Mouse (Mus musculus): ENCODE data around the gene Itgax. TPM values are rescaled to one million over a fixed set of nuclear protein-coding genes. Genes with fewer than 3 reads are reported as not detected.
A peak's percentile ranks its signal among the peaks of the same experiment; 100 is the strongest.
"Not testable (repeated sequence)": the region's sequence is repeated elsewhere in the genome, so short reads cannot be mapped to it uniquely, and the experiment has no call there.

Itgax gene
- polyA plus RNA-seq, 1 experiment from 2014 or later, result 0.11 TPM

GRCm38 (mm10) chr7:128139611-128140010 lies 10.3 kb downstream of the Itgax start:
- no peaks in the 10 kb centered on the region for H3K27me3 ChIP-seq (ENCODE audit: control insufficient read depth, insufficient read depth, low read length)
- 89% methylated on average over 6 of the region's 6 CpGs for WGBS (ENCODE audit: insufficient replicate concordance)
- ATAC-seq (replicated peaks; ENCODE audit: insufficient number of reproducible peaks, low FRiP score, low TSS enrichment), result no peak

GRCm38 (mm10) chr7:128150970-128151369 lies 21.6 kb downstream of the Itgax start:
- no peaks in the 10 kb centered on the region for H3K27me3 ChIP-seq (ENCODE audit: control insufficient read depth, insufficient read depth, low read length)
- no peak overlapping the region for H3K27ac ChIP-seq (ENCODE audit: low read depth, low read length)
- WGBS (ENCODE audit: insufficient replicate concordance), result 85% methylated on average over 8 of the region's 8 CpGs
- no peak overlapping the region for H3K9ac ChIP-seq (ENCODE audit: low read depth, low read length)
- H3K4me1 ChIP-seq (ENCODE audit: control insufficient read depth, insufficient read depth, low read length), result no peaks in the 10 kb centered on the region
- ATAC-seq (replicated peaks; ENCODE audit: insufficient number of reproducible peaks, low FRiP score, low TSS enrichment), result no peak
- H3K36me3 ChIP-seq (ENCODE audit: control insufficient read depth, insufficient read depth, low read length), result no peaks in the 10 kb centered on the region
- no peak overlapping the region for H3K4me2 ChIP-seq
- no peaks in the 10 kb centered on the region for H3K9me3 ChIP-seq (replicated peaks; ENCODE audit: control insufficient read depth, low read length)
- H3K4me3 ChIP-seq (ENCODE audit: low read depth, low read length), result no peak overlapping the region

More at GRCm38 (mm10) chr7:128139611-128140010, 10.3 kb downstream of the Itgax start:
- no peaks in the 10 kb centered on the region for H3K4me1 ChIP-seq (ENCODE audit: control insufficient read depth, insufficient read depth, low read length)
- no peaks in the 10 kb centered on the region for H3K36me3 ChIP-seq (ENCODE audit: control insufficient read depth, insufficient read depth, low read length)
- H3K4me3 ChIP-seq (ENCODE audit: low read depth, low read length), result no peak overlapping the region
- no peaks in the 10 kb centered on the region for H3K9me3 ChIP-seq (replicated peaks; ENCODE audit: control insufficient read depth, low read length)
- H3K4me2 ChIP-seq, result no peak overlapping the region
- no peak overlapping the region for H3K27ac ChIP-seq (ENCODE audit: low read depth, low read length)
- H3K9ac ChIP-seq (ENCODE audit: low read depth, low read length), result no peak overlapping the region

- Histone ChIP-seq H3K27me3 (ENCODE audit: control insufficient read depth, insufficient read depth, low read length) (no peaks in the 10 kb centered on the region), H3K9ac (ENCODE audit: low read depth, low read length) (no peak within 1 kb of the TSS)
- ATAC-seq (replicated peaks; ENCODE audit: insufficient number of reproducible peaks, low FRiP score, low TSS enrichment), result no peak
Observed at GRCm38 (mm10) chr7:128154076-128154475, 24.7 kb downstream of the Itgax start, which contains the start of gene Itgad. Itgad (plus strand) TSS chr7:128154376.

DNA sequence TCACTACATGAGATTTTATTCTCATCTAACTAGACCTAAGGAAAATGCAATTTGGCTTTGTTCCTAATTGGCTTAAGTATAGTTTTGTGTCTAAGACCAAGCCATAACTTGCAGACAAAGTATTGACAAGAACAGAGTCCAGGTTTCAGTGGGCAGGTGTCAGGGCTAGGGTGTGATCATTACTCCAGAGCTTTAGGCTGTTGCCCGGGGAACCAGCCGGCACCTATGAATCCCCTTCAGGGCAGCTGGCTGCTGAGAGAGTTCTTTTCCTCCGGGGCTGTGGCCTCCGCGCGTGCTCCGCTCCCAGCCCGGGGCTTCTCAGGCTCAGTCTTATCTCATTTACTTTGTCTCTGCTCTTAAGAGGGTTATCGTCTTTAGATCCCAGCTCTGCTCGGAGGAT lies 25.6 kb downstream of the Itgax start:
- no peak for ATAC-seq (replicated peaks; ENCODE audit: insufficient number of reproducible peaks, low FRiP score, low TSS enrichment)
- Histone ChIP-seq H3K27me3 (ENCODE audit: control insufficient read depth, insufficient read depth, low read length) (no peaks in the 10 kb centered on the region), H3K4me1 (ENCODE audit: control insufficient read depth, insufficient read depth, low read length) (no peaks in the 10 kb centered on the region), H3K36me3 (ENCODE audit: control insufficient read depth, insufficient read depth, low read length) (no peaks in the 10 kb centered on the region), H3K4me3 (ENCODE audit: low read depth, low read length) (no peak overlapping the region), H3K27ac (ENCODE audit: low read depth, low read length) (no peak overlapping the region), H3K9me3 (replicated peaks; ENCODE audit: control insufficient read depth, low read length) (no peaks in the 10 kb centered on the region), H3K9ac (ENCODE audit: low read depth, low read length) (no peak overlapping the region), H3K4me2 (peak overlapping the region; percentile 50)
- 24% methylated on average over 10 of the region's 10 CpGs for WGBS (ENCODE audit: insufficient replicate concordance)

More at GRCm38 (mm10) chr7:128154076-128154475, 24.7 kb downstream of the Itgax start, which contains the start of gene Itgad:
- 85% methylated on average over 21 of the region's 21 CpGs for WGBS (ENCODE audit: insufficient replicate concordance)
- Histone ChIP-seq H3K27ac (ENCODE audit: low read depth, low read length) (no peak within 1 kb of the TSS), H3K9me3 (replicated peaks; ENCODE audit: control insufficient read depth, low read length) (no peaks in the 10 kb centered on the region), H3K4me1 (ENCODE audit: control insufficient read depth, insufficient read depth, low read length) (no peaks in the 10 kb centered on the region), H3K4me3 (ENCODE audit: low read depth, low read length) (no peak within 1 kb of the TSS), H3K4me2 (peak within 1 kb of the TSS; percentile 50), H3K36me3 (ENCODE audit: control insufficient read depth, insufficient read depth, low read length) (no peaks in the 10 kb centered on the region)

GRCm38 (mm10) chr7:128158688-128159354 lies 29.5 kb downstream of the Itgax start:
- ATAC-seq (replicated peaks; ENCODE audit: insufficient number of reproducible peaks, low FRiP score, low TSS enrichment), result not testable (repeated sequence)
- WGBS (ENCODE audit: insufficient replicate concordance), result 79% methylated on average over 7 of the region's 8 CpGs

DNA sequence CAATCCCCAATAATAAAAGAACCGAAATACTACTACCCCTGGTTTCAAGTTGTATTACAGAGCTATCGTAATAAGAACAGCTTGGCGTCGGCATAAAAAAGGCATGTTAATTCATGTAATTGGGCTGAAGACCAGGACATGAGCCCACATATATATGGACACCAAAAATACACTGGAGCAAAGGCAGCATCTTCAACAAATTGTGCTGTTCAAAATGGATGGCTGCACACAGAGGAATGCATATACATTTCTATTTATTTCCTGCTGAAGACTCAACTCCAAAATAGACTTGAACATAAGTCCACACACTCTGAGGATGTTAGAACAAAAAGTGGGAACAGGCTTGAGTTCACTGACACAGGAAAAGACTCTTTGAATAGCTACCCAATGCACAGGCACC lies 34.7 kb downstream of the Itgax start:
- no peak overlapping the region for H3K27ac ChIP-seq (ENCODE audit: low read depth, low read length)
- no peak overlapping the region for H3K4me2 ChIP-seq
- H3K9ac ChIP-seq (ENCODE audit: low read depth, low read length), result no peak overlapping the region
- H3K9me3 ChIP-seq (replicated peaks; ENCODE audit: control insufficient read depth, low read length), result no peaks in the 10 kb centered on the region
- H3K4me3 ChIP-seq (ENCODE audit: low read depth, low read length), result no peak overlapping the region
- no peaks in the 10 kb centered on the region for H3K36me3 ChIP-seq (ENCODE audit: control insufficient read depth, insufficient read depth, low read length)
- no peak for ATAC-seq (replicated peaks; ENCODE audit: insufficient number of reproducible peaks, low FRiP score, low TSS enrichment)
- no peaks in the 10 kb centered on the region for H3K27me3 ChIP-seq (ENCODE audit: control insufficient read depth, insufficient read depth, low read length)
- 85% methylated on average over 4 of the region's 4 CpGs for WGBS (ENCODE audit: insufficient replicate concordance)
- no peaks in the 10 kb centered on the region for H3K4me1 ChIP-seq (ENCODE audit: control insufficient read depth, insufficient read depth, low read length)

More at GRCm38 (mm10) chr7:128158688-128159354, 29.5 kb downstream of the Itgax start:
- not testable (repeated sequence) for H3K27me3 ChIP-seq (ENCODE audit: control insufficient read depth, insufficient read depth, low read length); H3K9ac ChIP-seq (ENCODE audit: low read depth, low read length); H3K36me3 ChIP-seq (ENCODE audit: control insufficient read depth, insufficient read depth, low read length); H3K9me3 ChIP-seq (replicated peaks; ENCODE audit: control insufficient read depth, low read length); H3K4me1 ChIP-seq (ENCODE audit: control insufficient read depth, insufficient read depth, low read length); H3K27ac ChIP-seq (ENCODE audit: low read depth, low read length); H3K4me2 ChIP-seq; H3K4me3 ChIP-seq (ENCODE audit: low read depth, low read length)

- no peaks in the 10 kb centered on the region for H3K9me3 ChIP-seq (replicated peaks; ENCODE audit: control insufficient read depth, low read length)
- no peak overlapping the region for H3K4me2 ChIP-seq
- 80% methylated on average over 7 of the region's 7 CpGs for WGBS (ENCODE audit: insufficient replicate concordance)
- no peak overlapping the region for H3K27ac ChIP-seq (ENCODE audit: low read depth, low read length)
- H3K36me3 ChIP-seq (ENCODE audit: control insufficient read depth, insufficient read depth, low read length), result no peaks in the 10 kb centered on the region
- no peak overlapping the region for H3K4me3 ChIP-seq (ENCODE audit: low read depth, low read length)
- ATAC-seq (replicated peaks; ENCODE audit: insufficient number of reproducible peaks, low FRiP score, low TSS enrichment), result no peak
- no peaks in the 10 kb centered on the region for H3K4me1 ChIP-seq (ENCODE audit: control insufficient read depth, insufficient read depth, low read length)
- H3K9ac ChIP-seq (ENCODE audit: low read depth, low read length), result no peak overlapping the region
- no peaks in the 10 kb centered on the region for H3K27me3 ChIP-seq (ENCODE audit: control insufficient read depth, insufficient read depth, low read length)
Observed at GRCm38 (mm10) chr7:128166391-128166790, 37.0 kb downstream of the Itgax start.

GRCm38 (mm10) chr7:128169996-128170395 lies 40.6 kb downstream of the Itgax start:
- no peak overlapping the region for H3K9ac ChIP-seq (ENCODE audit: low read depth, low read length)
- H3K27ac ChIP-seq (ENCODE audit: low read depth, low read length), result no peak overlapping the region
- 80% methylated on average over 3 of the region's 3 CpGs for WGBS (ENCODE audit: insufficient replicate concordance)
- H3K27me3 ChIP-seq (ENCODE audit: control insufficient read depth, insufficient read depth, low read length), result no peaks in the 10 kb centered on the region
- H3K4me1 ChIP-seq (ENCODE audit: control insufficient read depth, insufficient read depth, low read length), result no peaks in the 10 kb centered on the region
- H3K4me2 ChIP-seq, result no peak overlapping the region
- H3K4me3 ChIP-seq (ENCODE audit: low read depth, low read length), result no peak overlapping the region
- ATAC-seq (replicated peaks; ENCODE audit: insufficient number of reproducible peaks, low FRiP score, low TSS enrichment), result no peak
- no peaks in the 10 kb centered on the region for H3K9me3 ChIP-seq (replicated peaks; ENCODE audit: control insufficient read depth, low read length)
- no peaks in the 10 kb centered on the region for H3K36me3 ChIP-seq (ENCODE audit: control insufficient read depth, insufficient read depth, low read length)

- H3K9me3 ChIP-seq (replicated peaks; ENCODE audit: control insufficient read depth, low read length), result no peaks in the 10 kb centered on the region
- H3K4me3 ChIP-seq (ENCODE audit: low read depth, low read length), result no peak overlapping the region
- ATAC-seq (replicated peaks; ENCODE audit: insufficient number of reproducible peaks, low FRiP score, low TSS enrichment), result no peak
- H3K36me3 ChIP-seq (ENCODE audit: control insufficient read depth, insufficient read depth, low read length), result no peaks in the 10 kb centered on the region
- H3K9ac ChIP-seq (ENCODE audit: low read depth, low read length), result no peak overlapping the region
- no peak overlapping the region for H3K27ac ChIP-seq (ENCODE audit: low read depth, low read length)
- H3K27me3 ChIP-seq (ENCODE audit: control insufficient read depth, insufficient read depth, low read length), result no peaks in the 10 kb centered on the region; the same call in 1 of the 2 replicates
- WGBS (ENCODE audit: insufficient replicate concordance), result 51% methylated on average over 2 of the region's 2 CpGs
- H3K4me1 ChIP-seq (ENCODE audit: control insufficient read depth, insufficient read depth, low read length), result no peaks in the 10 kb centered on the region
- no peak overlapping the region for H3K4me2 ChIP-seq
Observed at GRCm38 (mm10) chr7:128178385-128178784, 49.0 kb downstream of the Itgax start.

Data from heart, embryonic 11.5 days (tissue).